Mouse (Mus musculus): Measurements from ENCODE around the gene Prcc. TPM values are rescaled to one million over a fixed set of nuclear protein-coding genes. Genes with fewer than 3 reads are reported as not detected.

Gene Prcc
- polyA plus RNA-seq, 1 experiment from 2014 or later: 15.6 TPM

Other genes with a start within 250 kb of the Prcc start
- 0.36 and 0.62 TPM in 2 replicates for gene Lrrc71, start 137.0 kb downstream of the Prcc start, polyA plus RNA-seq (2015; fragmentation: Nextera tagmentation; extraction: Ambion mirVana)
- 2.4 and 2.5 TPM in 2 replicates for gene Ntrk1, start 90.4 kb downstream of the Prcc start, polyA plus RNA-seq (2015; fragmentation: Nextera tagmentation; extraction: Ambion mirVana)
- gene Insrr, start 88.7 kb downstream of the Prcc start, polyA plus RNA-seq (2015; fragmentation: Nextera tagmentation; extraction: Ambion mirVana): 0.82 and 0.87 TPM in 2 replicates
- gene Pear1, start 61.3 kb downstream of the Prcc start, polyA plus RNA-seq (2015; fragmentation: Nextera tagmentation; extraction: Ambion mirVana): 4.8 and 7.1 TPM in 2 replicates
- gene Sh2d2a, start 38.9 kb downstream of the Prcc start, polyA plus RNA-seq (2015; fragmentation: Nextera tagmentation; extraction: Ambion mirVana): not detected in 2 replicates
- gene Hdgf, start 20.7 kb upstream of the Prcc start, polyA plus RNA-seq (2015; fragmentation: Nextera tagmentation; extraction: Ambion mirVana): 125 and 176 TPM in 2 replicates
- gene Mrpl24, start 33.9 kb upstream of the Prcc start, polyA plus RNA-seq (2015; fragmentation: Nextera tagmentation; extraction: Ambion mirVana): 69.1 and 72.1 TPM in 2 replicates
- gene Isg20l2, start 44.7 kb upstream of the Prcc start, polyA plus RNA-seq (2015; fragmentation: Nextera tagmentation; extraction: Ambion mirVana): 49.2 and 51.0 TPM in 2 replicates
- 19.8 and 24.9 TPM in 2 replicates for gene Rrnad1, start 45.1 kb upstream of the Prcc start, polyA plus RNA-seq (2015; fragmentation: Nextera tagmentation; extraction: Ambion mirVana)
- gene Crabp2, start 63.1 kb upstream of the Prcc start, polyA plus RNA-seq (2015; fragmentation: Nextera tagmentation; extraction: Ambion mirVana): 129 and 135 TPM in 2 replicates
- 61.9 and 77.6 TPM in 2 replicates for gene Nes, start 85.5 kb upstream of the Prcc start, polyA plus RNA-seq (2015; fragmentation: Nextera tagmentation; extraction: Ambion mirVana)
- 10.1 and 14.0 TPM in 2 replicates for gene Bcan, start 114.6 kb upstream of the Prcc start, polyA plus RNA-seq (2015; fragmentation: Nextera tagmentation; extraction: Ambion mirVana)
- 0.14 and 0.55 TPM in 2 replicates for gene Hapln2, start 142.0 kb upstream of the Prcc start, polyA plus RNA-seq (2015; fragmentation: Nextera tagmentation; extraction: Ambion mirVana)
- gene Gpatch4, start 157.5 kb upstream of the Prcc start, polyA plus RNA-seq (2015; fragmentation: Nextera tagmentation; extraction: Ambion mirVana): 28.1 and 28.3 TPM in 2 replicates
- 154 and 157 TPM in 2 replicates for gene Naxe, start 172.9 kb upstream of the Prcc start, polyA plus RNA-seq (2015; fragmentation: Nextera tagmentation; extraction: Ambion mirVana)
- not detected in 2 replicates for gene Ttc24, start 192.7 kb upstream of the Prcc start, polyA plus RNA-seq (2015; fragmentation: Nextera tagmentation; extraction: Ambion mirVana)
- 6.2 and 6.6 TPM in 2 replicates for gene Iqgap3, start 196.4 kb upstream of the Prcc start, polyA plus RNA-seq (2015; fragmentation: Nextera tagmentation; extraction: Ambion mirVana)

All from midbrain, embryonic 13.5 days (tissue).